Mouse (Mus musculus) cortical plate, adult 2 months (tissue): ENCODE results near the gene Elovl3. TPM values are rescaled to one million over a fixed set of nuclear protein-coding genes. Genes with fewer than 3 reads are reported as not detected.

ENCODE experiments used
- H3K27ac ChIP-seq: fragments of 200-500 bp; 2 replicates; pipeline ENCODE4 v1.5.1; 2012; ENCODE audit warnings: low read length, control low read depth, inconsistent platforms; ENCODE audit not compliant: insufficient read depth
- H3K4me1 ChIP-seq: fragments of 200-500 bp; 2 replicates; pipeline ENCODE4 v1.6.1; 2011; ENCODE audit warnings: low read length; ENCODE audit not compliant: control insufficient read depth, insufficient read depth
- H3K4me3 ChIP-seq: fragments of 200-500 bp; 2 replicates; pipeline ENCODE4 v1.5.1; 2011; ENCODE audit warnings: mild to moderate bottlenecking, low read length, control low read depth; ENCODE audit not compliant: insufficient read depth
- CTCF ChIP-seq: fragments of 200-500 bp; IDR thresholded peaks from 2 replicates; pipeline ENCODE4 v1.5.1; 2011; ENCODE audit warnings: mild to moderate bottlenecking, control low read depth, low read length; ENCODE audit not compliant: insufficient read depth; ENCODE audit errors: extremely low read depth
- POLR2A ChIP-seq: fragments of 200-500 bp; IDR thresholded peaks from 2 replicates; pipeline ENCODE4 v1.6.1; 2011; ENCODE audit warnings: mild to moderate bottlenecking, low read length, control low read depth; ENCODE audit not compliant: insufficient read depth; ENCODE audit errors: extremely low read depth
- polyA plus RNA-seq: library from polyadenylated mRNA; depleted of rRNA; stranded (reverse); fragments of >200 nt; gene quantifications from 2 replicates; pipeline ENCODE4 v1.2.3, GENCODE M21; 2012

Elovl3 gene
- polyA plus RNA-seq, 1 experiment = not detected

- Histone ChIP-seq H3K27ac (no peak overlapping the region), H3K4me1 (no peaks in the 10 kb centered on the region), H3K4me3 (no peak overlapping the region)
- no peak for TF ChIP-seq CTCF
- no peak for TF ChIP-seq POLR2A
Observed at GRCm38 (mm10) chr19:46131283-46131682, 414 bp upstream of the Elovl3 start.

- no peak for TF ChIP-seq POLR2A
- no peak for TF ChIP-seq CTCF
- no peak overlapping the region for H3K4me3 ChIP-seq
- H3K4me1 ChIP-seq = no peaks in the 10 kb centered on the region
- H3K27ac ChIP-seq = no peak overlapping the region
Observed at GRCm38 (mm10) chr19:46132577-46132976, 880 bp downstream of the Elovl3 start.

DNA sequence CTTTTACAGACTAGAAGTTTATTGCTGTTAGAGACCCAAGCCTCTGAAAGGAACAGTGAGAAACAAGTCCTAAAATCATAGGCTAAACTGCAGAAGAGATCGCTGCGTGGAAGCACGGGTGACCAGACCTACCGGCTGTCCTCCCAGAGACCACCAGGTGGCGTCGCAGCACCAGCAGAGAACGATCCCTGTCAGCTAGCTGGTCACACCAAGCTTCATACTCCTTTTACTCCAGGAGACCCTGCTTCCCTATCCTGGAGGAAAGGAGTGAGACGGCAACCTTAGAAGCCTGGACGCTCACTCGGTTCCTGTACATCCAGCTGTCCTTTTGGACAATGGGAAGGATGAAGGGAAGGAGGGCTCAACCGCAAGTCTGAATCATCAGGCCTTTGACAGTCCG lies 3.6 kb downstream of the Elovl3 start:
- no peaks in the 10 kb centered on the region for H3K4me1 ChIP-seq
- TF ChIP-seq CTCF (peak; percentile 96), POLR2A (no peak)
- H3K4me3 ChIP-seq = no peak overlapping the region; the same call in 1 of the 2 replicates
- no peak overlapping the region for H3K27ac ChIP-seq

GRCm38 (mm10) chr19:46135789-46136638 lies 4.3 kb downstream of the Elovl3 start:
- TF ChIP-seq POLR2A (no peak), CTCF (no peak)
- H3K4me3 ChIP-seq = peak overlapping the region; percentile 37
- H3K27ac ChIP-seq = no peak overlapping the region
- no peaks in the 10 kb centered on the region for H3K4me1 ChIP-seq

- TF ChIP-seq POLR2A = no peak
- TF ChIP-seq CTCF = peak; percentile 62
- peak overlapping the region; percentile 37 for H3K4me3 ChIP-seq
Observed at GRCm38 (mm10) chr19:46136639-46137580, 5.2 kb downstream of the Elovl3 start.

GRCm38 (mm10) chr19:46140324-46140723 lies 8.6 kb downstream of the Elovl3 start:
- no peak overlapping the region for H3K27ac ChIP-seq
- TF ChIP-seq CTCF (no peak), POLR2A (no peak)
- no peaks in the 10 kb centered on the region for H3K4me1 ChIP-seq
- no peak overlapping the region for H3K4me3 ChIP-seq

More at GRCm38 (mm10) chr19:46136639-46137580, 5.2 kb downstream of the Elovl3 start:
- H3K27ac ChIP-seq = no peak overlapping the region
- no peaks in the 10 kb centered on the region for H3K4me1 ChIP-seq

DNA sequence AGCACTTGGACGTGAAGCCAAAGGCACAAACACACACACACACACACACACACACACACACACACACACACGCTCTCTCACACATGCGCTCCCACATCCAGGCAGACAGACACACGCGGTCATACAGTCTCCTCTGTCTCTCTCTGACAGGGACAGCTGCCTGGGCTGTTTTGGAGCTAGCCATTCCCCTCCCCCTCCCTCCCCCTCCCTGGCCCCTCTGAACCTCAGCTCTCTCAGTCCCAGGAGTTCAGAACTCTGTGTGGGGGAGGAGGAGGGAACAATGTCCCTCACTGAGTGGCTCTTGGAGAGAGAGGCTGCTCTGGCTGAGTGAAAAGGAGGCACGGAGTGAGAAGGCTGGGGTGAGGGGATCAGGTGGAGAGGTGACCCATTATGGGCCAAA lies 9.4 kb downstream of the Elovl3 start:
- Histone ChIP-seq H3K4me3 (no peak overlapping the region), H3K27ac (no peak overlapping the region), H3K4me1 (no peaks in the 10 kb centered on the region)
- TF ChIP-seq POLR2A = no peak
- TF ChIP-seq CTCF = no peak

DNA sequence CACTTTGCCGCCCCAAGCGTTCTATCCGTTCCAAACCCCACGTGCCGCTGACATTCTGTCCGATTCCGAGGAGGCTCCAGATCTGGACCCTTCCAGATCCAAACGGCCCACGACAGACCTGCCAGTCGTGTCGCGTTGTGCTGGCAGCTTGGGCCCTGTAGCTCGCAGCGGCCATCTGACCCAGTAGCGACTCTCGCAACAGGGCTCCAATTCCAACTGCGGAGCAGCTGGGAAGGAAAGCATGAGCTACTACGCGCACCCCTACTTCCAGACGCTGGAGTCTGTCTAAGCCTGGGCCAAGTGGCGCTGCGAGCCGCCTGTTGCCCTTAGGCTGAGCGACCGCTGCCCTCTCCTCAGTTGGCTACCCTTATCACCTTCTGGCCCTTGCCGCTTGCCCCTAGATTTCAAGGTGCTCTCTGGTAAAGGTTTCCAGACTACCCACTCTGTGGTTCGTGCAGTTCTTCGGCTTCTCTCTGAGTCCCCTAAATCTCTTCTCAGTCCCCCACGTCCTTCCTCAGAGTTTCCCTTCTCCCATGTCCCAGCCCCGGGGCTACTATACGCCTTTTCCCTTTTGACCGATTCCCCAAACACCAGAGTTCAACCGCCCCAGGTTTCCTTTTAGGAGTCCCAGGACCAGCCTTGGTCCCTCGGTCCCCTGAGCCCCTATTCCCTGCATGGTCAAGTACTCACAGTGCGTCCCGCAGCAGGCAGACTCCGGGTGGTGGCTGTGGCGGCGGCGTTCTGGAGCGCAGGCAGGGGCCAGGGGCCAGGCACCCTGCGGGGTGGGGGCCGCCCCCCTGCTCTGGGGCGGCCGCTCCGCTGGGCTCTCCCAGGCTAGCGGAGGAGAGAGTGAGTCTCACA lies 16.0 kb downstream of the Elovl3 start, which contains the start of gene Pitx3:
TSS of gene Pitx3 (minus strand) at position 816 of the 861 bp plus-strand sequence.
- Histone ChIP-seq H3K4me3 (peak within 1 kb of the TSS; percentile 17; the same call in 1 of the 2 replicates), H3K27ac (no peak within 1 kb of the TSS), H3K4me1 (no peaks in the 10 kb centered on the region; the same call in 1 of the 2 replicates)
- TF ChIP-seq CTCF = no peak
- TF ChIP-seq POLR2A = no peak

DNA sequence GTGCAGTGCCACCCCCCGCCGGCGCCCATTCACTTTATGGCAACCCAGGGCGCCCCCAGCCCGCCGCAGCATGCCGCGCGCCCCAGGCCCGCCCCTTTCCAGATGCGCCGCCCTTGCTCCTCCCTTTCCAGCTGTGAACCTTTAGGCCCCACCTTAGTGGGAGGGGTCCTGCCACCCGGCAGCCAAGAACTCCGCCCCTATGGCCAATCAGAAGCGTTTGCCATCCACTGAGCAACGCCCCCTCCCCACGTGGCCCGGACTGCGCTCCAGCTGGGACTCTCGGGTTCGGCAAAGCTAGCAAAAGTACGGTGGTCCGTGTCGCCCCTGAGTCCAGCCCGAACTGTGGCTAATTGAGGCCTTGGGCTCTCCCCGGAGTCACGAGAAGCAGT lies 16.7 kb downstream of the Elovl3 start:
- no peak for TF ChIP-seq POLR2A
- TF ChIP-seq CTCF = no peak
- Histone ChIP-seq H3K4me3 (peak overlapping the region; percentile 17; the same call in 1 of the 2 replicates), H3K27ac (no peak overlapping the region), H3K4me1 (no peaks in the 10 kb centered on the region; the same call in 1 of the 2 replicates)
